Mouse (Mus musculus) bone marrow, adult 2 months (tissue): ENCODE data around the gene Pgf. TPM values are rescaled to one million over a fixed set of nuclear protein-coding genes. Genes with fewer than 3 reads are reported as not detected.

Source experiments
- H3K27ac ChIP-seq: fragments of 200-500 bp; 2 replicates; pipeline ENCODE4 v1.5.1; 2012; ENCODE audit warnings: low read depth, mild to moderate bottlenecking, control low read depth, inconsistent platforms, low read length; ENCODE audit not compliant: control insufficient read depth, poor library complexity, insufficient read depth
- H3K4me1 ChIP-seq: fragments of 200-500 bp; 2 replicates; pipeline ENCODE4 v1.6.1; 2011; ENCODE audit warnings: low read length; ENCODE audit not compliant: control insufficient read depth, insufficient read depth
- H3K4me3 ChIP-seq: fragments of 200-500 bp; replicated peaks from 2 replicates; pipeline ENCODE3; 2011; ENCODE audit warnings: mild to moderate bottlenecking, low read depth, low read length, control low read depth; ENCODE audit not compliant: control insufficient read depth
- CTCF ChIP-seq: fragments of 200-500 bp; IDR thresholded peaks from 2 replicates; pipeline ENCODE4 v1.5.1; 2011; ENCODE audit warnings: low read length, control low read depth; ENCODE audit not compliant: control insufficient read depth, insufficient read depth
- POLR2A ChIP-seq: fragments of 200-500 bp; IDR thresholded peaks from 2 replicates; pipeline ENCODE4 v1.6.1; 2011; ENCODE audit warnings: low read depth, mild to moderate bottlenecking, control low read depth, low read length, borderline replicate concordance; ENCODE audit not compliant: control insufficient read depth
- WGBS: fragments of 180-500 bp; shearing (Covaris S2); methylation state at CpG from one replicate; pipeline ENCODE4 v1.1.7; 2018; 5-methylcytosine and 5-hydroxymethylcytosine counted together
- polyA plus RNA-seq: library from polyadenylated mRNA; stranded (reverse); fragments of >200 nt; gene quantifications from 2 replicates; pipeline ENCODE4 v1.2.4, GENCODE M21; 2011; ENCODE audit warnings: low replicate concordance; ENCODE audit not compliant: missing spikeins, insufficient read depth, insufficient read length

The Pgf gene
- polyA plus RNA-seq, 1 experiment: not detected

- Histone ChIP-seq H3K27ac (no peak overlapping the region), H3K4me3 (no peak overlapping the region), H3K4me1 (no peaks in the 10 kb centered on the region)
- TF ChIP-seq POLR2A: no peak
- no peak for TF ChIP-seq CTCF
- WGBS: 57% methylated on average over 18 of the region's 18 CpGs
Measured at GRCm38 (mm10) chr12:85140036-85140701, 37.4 kb downstream of the Pgf start.

GRCm38 (mm10) chr12:85136627-85137026, 41.0 kb downstream of the Pgf start:
- 82% methylated on average over 4 of the region's 4 CpGs for WGBS
- no peak overlapping the region for H3K4me3 ChIP-seq
- H3K4me1 ChIP-seq: no peaks in the 10 kb centered on the region
- no peak overlapping the region for H3K27ac ChIP-seq
- TF ChIP-seq CTCF: no peak
- no peak for TF ChIP-seq POLR2A

- Histone ChIP-seq H3K4me1 (no peaks in the 10 kb centered on the region), H3K4me3 (no peak overlapping the region), H3K27ac (no peak overlapping the region)
- TF ChIP-seq CTCF (no peak), POLR2A (no peak)
- whole genome bisulfite sequencing: 88% methylated on average over 19 of the region's 19 CpGs
Measured at GRCm38 (mm10) chr12:85135513-85136470, 41.8 kb downstream of the Pgf start.

GRCm38 (mm10) chr12:85134043-85134794, 43.4 kb downstream of the Pgf start:
- Histone ChIP-seq H3K4me1 (peaks cover 2% of the 10 kb centered on the region), H3K4me3 (no peak overlapping the region), H3K27ac (no peak overlapping the region)
- 48% methylated on average over 8 of the region's 8 CpGs for WGBS
- no peak for TF ChIP-seq CTCF
- TF ChIP-seq POLR2A: no peak

- WGBS: 89% methylated on average over 6 of the region's 6 CpGs
- Histone ChIP-seq H3K27ac (no peak overlapping the region), H3K4me3 (no peak overlapping the region), H3K4me1 (peaks cover 3% of the 10 kb centered on the region)
- no peak for TF ChIP-seq CTCF
- TF ChIP-seq POLR2A: no peak
Measured at GRCm38 (mm10) chr12:85131361-85131760, 46.2 kb downstream of the Pgf start.

GRCm38 (mm10) chr12:85129426-85129978, 48.1 kb downstream of the Pgf start:
- Histone ChIP-seq H3K4me3 (no peak overlapping the region), H3K27ac (peak overlapping the region; percentile 15; the same call in 1 of the 2 replicates), H3K4me1 (peaks cover 3% of the 10 kb centered on the region)
- WGBS: 53% methylated on average over 9 of the region's 9 CpGs
- no peak for TF ChIP-seq CTCF

- no peak overlapping the region for H3K27ac ChIP-seq
- H3K4me1 ChIP-seq: peaks cover 8% of the 10 kb centered on the region
- TF ChIP-seq POLR2A (no peak), CTCF (no peak)
- whole genome bisulfite sequencing: 55% methylated on average over 8 of the region's 8 CpGs
- H3K4me3 ChIP-seq: no peak overlapping the region
Measured at GRCm38 (mm10) chr12:85126986-85127603, 50.5 kb downstream of the Pgf start.

GRCm38 (mm10) chr12:85124751-85125150, 52.8 kb downstream of the Pgf start:
- no peak overlapping the region for H3K27ac ChIP-seq
- WGBS: 93% methylated on average over 5 of the region's 5 CpGs
- H3K4me1 ChIP-seq: peaks cover 8% of the 10 kb centered on the region
- H3K4me3 ChIP-seq: no peak overlapping the region
- TF ChIP-seq CTCF (no peak), POLR2A (no peak)
